Mouse (Mus musculus) telencephalon, adult 2 months (tissue): ENCODE results near the gene Zfp568.
A peak's percentile ranks its signal among the peaks of the same experiment; 100 is the strongest.

Source experiments
- DNase-seq: peaks from one replicate; pipeline ENCODE4 v3.0.0-alpha.2; 2011; ENCODE audit warnings: low read depth, low spot score

The Zfp568 gene

DNA sequence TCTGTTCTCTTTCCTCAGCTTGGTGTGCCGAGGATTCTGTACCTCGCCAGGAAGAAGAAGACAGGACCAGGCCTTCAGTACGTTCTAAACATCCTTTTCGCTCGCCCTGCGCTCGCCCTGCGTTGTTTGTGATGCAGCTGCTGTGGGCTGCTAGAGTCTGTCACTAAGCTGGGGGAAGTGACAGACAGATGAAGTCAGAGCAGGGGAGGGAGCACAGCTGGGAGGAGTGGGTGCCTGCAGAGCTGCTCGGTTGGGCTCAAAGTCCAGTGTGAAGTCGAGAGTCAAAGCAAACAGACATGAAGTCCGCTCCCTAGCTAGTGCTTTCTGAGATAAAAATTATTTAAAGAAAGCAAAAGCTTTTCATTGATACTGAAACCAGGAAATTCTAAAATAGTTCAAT, 5.3 kb downstream of the Zfp568 start:
- no peak for DNase-seq

DNA sequence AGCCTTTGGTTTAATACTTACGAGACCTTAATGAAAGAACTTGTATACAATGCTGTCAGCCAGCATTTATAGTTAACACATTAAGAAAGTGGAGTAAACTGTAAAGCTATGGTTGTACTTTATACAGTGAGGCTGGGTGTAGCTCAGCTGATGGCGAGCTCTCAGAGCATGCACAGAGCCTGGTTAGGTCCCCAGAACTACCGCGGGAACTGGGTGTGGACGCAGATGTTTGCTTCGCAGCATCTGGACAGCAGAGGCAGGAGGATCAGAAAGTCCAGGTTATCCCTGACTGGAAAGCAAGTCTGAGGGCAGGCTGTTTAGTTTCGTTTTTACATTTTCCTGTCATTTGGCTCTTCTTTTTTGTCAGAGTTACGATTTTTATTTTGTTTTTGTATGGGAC, 8.9 kb downstream of the Zfp568 start:
- DNase-seq = no peak

DNA sequence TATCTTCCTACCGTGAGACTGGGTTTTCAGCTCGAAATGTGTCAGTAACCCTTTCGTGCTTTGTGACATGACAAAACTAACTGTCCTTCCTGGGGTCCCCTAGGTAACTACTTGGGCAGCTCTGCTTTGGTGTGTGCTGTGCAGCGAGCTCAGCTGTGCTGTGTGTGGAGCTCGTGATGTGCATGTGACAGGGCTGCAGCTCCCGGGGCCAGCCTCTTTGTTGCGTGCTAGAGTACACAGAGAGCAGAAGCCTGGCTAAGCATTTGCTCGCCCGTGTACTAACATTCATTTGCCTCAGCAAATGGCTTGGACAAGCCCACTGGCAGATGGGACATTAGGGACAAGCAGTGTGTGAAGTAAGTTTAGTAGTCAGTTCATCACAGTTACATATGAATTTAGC, 9.6 kb downstream of the Zfp568 start:
- no peak for DNase-seq

DNA sequence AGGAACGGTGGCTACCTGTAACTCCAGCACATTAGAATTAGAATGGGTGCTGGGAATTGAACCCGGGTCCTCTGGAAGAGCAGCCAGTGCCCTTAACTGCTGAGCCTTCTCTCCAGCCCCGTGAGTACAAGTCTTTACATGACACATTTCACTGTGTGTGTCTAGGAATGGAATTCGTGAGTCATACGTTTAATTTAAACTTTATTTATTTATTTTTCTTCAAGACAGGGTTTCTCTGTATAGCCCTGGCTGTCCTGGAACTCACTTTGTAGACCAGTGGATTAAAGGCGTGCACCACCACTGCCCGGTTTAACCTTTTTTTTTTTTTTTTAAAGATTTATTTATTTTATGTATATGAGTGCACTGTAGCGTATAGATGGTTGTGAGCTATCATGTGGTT, 11.4 kb downstream of the Zfp568 start:
- DNase-seq = no peak

DNA sequence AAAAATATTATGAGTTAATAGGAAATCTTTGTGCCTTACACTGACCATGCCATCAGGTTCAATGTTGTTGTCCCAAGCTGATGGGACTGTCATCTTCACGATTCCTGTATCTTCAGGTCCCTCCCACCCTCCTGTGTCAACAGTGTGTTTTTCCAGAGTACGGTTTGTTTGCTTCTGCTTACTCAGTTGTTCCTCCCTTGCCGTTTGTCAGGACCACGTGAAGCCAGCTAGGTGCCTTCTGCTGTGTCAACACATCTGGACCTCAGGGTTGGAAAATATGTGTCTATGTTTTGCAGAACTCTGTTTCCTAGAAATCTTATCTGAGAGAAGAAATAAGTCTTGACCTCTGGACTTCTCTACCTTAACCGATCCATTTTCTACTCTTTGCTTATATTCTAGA, 16.8 kb downstream of the Zfp568 start:
- no peak for DNase-seq

DNA sequence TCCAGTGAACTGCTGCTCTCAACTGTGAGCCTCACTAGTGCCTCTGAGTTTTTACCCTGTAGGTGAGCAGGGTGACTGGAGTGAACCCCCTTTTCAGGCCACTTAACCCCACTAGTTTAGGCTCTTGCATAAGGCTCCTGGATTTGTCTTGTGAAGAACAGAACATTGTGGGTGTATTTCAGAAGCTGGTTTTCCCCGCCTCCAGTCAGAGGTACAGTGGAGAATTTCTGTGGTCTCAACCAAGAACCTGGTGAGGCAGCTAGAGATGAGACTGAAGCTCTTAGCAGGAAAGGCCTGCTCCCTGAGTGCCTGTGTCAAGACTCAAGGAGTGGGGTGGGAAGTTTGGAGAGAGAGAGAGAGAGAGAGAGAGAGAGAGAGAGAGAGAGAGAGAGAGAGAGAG, 23.8 kb downstream of the Zfp568 start:
- DNase-seq = no peak

DNA sequence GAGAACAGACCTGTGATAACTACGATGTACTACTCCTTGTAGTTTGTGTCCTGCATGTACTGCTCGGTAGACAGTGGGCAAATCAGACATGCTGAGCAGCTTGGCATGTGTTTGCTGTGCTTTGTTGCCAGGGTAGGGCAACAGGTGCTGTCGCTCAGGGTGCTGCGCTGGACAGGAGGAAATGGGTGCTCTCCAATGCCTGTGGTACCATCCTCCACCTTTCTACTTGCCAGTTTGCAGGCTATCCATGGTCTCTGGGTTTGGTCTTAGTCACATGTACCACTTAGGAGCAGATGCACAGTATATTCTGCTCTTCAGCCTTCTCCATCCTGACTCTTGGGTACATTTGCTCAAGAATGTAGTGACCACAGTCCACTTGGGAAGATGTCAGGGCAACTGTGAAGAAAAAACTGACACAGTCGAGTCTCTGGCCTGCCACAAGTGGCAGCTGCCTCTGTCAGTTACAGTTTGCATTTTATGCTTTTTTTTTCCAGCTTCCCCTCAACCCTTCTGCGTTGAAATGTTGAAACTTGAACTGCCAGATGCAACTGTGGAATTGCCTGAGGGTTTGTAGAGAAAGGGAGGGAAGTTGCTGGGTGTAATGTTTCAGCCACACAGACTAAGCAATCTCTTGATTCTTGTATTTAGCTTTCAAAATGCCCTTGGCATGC, 24.4 kb downstream of the Zfp568 start:
- DNase-seq = no peak

DNA sequence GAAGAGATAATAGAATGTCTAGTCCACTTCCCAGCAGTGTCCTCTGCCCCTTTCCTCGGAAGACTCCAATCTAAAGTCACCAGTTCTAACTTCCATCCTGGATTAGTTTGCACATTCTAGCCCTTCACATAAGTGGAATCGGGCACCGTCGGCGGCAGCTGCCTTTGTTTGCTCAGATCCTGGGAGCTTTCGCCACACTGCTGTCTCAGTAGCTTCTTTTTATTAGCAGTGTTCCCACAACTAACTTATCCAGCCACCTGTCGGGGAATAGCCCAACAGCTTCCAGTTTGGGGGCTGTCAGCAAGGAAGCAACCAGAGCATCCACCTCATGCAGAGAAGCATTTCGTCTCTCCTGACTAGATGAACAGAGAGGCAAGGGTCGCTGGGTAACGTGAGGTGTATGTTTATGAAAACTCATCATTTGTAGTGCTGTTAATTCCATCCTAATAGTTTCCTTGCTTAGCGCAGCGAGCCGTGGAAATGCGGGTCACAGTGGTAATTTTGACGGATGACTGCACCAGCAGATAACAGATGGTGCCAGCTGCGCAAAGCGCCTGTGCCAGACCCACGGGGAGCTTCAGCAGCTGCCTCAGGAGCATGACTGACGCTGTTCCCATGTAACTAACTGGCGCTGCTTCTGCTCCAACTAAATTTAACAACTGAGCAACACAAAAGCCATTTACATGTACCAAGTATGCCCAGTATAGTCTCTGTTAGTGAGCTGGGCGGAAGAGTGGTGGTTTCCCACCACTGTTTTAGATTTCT, 25.7 kb downstream of the Zfp568 start:
- peak; percentile 47 for DNase-seq

DNA sequence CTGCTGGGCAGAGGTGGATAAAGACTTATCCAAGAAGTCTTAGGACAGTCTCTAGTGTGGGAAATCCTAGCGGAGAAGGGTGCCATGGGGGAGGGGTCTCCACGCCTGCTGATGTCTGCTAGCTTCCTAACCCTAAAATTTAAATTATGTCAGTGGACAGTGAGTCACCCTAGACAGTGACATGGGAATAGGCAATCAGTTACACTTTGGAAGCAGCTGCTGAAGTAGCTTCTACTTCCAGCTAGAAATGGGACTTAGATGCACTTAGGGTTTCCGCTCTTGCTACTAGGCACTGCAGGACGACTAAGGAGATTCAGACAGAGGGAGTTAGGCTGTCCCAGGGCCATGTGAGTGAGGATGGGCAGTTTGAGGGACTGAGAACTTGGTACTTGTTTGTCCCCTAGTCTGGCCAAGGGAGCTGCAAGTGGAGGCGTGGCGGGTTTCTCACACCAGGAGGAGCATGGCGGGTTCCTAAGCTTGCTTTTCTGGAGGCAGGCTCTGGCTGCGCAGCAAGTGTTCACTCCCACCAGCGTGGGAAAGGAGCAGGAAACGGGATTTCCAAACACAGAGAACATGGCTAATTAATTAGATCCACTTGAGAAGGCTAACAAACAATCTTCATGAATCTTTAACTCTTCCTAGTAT, 26.9 kb downstream of the Zfp568 start:
- DNase-seq = no peak

DNA sequence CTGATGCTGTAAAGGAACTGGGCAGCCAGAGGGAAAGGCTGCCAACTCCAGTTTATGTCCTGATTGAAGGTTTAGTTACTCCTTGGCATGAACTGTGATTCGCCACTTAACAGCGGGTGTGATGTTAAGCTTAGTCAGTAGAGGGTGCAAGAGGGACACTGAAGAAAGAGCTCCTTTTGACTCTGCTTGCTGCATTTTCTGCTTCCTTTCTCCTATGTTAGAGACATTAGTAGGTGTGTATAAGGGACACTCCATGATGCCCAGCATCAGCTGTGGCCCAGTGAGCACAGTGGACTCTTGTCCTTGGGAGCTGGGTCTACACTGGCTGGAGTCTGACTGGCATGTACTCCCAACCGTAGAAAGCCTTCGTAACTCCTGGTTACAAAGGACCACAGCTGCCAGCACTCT, 29.2 kb downstream of the Zfp568 start:
- peak; percentile 53 for DNase-seq

DNA sequence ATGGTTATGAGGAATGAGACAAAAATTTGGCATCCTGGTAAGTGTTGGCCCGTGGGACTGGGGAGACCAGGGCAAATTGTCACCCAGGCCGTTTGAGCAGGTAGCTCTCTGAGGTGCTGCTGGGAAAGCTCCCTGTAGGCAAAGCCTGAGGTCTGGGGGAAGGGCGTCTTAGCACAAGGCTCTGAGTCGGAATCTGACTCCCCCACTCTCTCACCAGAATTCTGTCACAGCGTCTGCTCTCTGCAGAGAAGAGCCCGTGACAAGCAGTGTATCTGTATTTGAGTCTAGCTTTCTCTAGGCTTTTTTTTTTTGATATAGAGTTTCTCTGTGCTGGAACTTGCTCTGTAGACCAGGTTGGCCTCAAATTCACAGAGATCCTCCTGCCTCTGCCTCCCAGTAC, 33.5 kb downstream of the Zfp568 start:
- no peak for DNase-seq

DNA sequence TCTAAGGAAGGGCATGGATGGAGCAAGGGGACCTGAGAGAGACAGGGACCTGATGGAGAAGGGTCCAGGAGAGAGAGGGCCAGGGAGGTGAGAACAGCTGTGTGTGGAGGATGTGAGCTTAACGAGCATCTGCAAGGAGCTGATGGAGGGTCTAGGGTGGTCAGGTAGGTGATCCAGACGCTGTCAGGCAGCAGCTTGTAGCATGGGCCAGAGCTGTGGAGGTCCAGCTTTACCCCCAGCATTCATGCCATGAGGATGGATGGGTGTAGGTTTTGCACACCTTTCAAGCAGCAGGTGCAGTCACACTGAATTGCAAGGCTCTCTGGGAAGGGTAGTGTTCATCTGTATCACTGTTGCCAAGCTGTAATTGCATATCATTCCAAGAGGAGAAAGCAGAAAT, 35.8 kb downstream of the Zfp568 start:
- DNase-seq = no peak

DNA sequence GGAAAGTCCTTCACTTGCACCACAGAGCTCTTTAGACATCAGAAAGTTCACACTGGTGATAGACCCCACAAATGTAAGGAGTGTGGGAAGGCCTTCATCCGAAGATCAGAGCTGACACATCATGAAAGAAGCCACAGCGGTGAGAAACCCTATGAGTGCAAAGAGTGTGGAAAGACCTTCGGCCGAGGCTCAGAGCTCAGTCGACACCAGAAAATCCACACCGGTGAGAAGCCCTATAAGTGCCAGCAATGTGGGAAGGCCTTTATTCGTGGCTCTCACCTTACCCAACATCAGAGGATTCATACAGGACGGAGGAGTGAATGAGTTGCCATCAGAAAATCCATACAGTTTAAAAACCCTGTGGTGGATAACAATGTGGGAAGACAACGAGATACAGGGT, 39.6 kb downstream of the Zfp568 start:
- DNase-seq = no peak

DNA sequence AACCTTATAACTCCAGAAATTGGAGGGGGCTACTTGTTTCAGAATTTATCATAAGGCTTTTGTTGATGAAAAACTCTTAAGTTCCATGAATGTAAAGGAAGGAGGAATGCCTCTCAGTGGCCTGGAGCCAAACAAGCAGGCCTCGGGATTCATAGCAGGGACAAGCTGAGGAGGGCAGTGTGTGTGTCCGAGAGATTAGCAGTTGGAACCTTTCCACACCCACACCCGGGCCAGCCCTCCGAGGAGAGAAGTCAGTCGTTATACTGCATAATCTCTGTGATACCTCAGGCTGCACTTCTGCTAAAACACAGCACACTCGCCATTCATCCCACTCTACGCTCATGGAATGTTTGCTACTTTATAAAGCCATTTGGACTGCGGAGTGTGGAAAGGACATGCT, 40.0 kb downstream of the Zfp568 start:
- DNase-seq = no peak

DNA sequence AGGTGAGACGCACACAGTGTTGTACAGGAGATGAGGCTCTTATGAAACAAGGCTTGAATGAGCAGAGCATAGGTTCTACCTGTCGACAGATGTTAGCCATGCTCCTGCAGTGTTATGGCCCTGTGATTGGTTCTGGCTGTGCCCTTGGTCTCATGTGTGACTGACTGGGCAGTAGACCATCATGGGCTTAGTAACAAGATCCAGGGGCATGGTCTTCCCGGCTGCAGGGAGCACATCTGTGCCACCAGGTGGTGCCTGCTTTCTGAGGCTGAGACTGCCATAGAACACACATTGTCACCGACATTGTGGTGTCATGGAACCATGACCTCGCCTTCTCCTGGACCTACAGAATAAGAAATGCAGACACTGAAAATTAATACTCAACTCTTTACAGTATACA, 41.6 kb downstream of the Zfp568 start:
- no peak for DNase-seq

DNA sequence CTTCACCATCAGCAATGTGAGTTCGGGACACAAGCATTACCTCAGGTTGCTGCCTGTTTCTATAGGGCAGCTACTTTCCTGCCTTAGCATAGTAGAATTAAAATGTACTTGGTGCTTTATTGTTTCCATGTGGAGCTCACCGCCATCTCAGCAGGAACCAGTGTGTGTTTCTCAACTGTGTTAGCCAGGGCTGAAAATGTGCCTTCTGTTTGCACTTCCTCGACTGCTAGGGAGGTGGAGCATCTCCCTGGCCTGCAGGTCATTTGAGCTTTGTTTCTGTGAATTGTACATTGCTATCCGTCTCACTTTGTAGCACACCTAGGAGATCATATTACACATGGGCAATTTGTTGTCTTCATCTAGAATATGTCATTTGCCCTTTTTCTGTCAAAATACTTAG, 43.6 kb downstream of the Zfp568 start:
- no peak for DNase-seq

DNA sequence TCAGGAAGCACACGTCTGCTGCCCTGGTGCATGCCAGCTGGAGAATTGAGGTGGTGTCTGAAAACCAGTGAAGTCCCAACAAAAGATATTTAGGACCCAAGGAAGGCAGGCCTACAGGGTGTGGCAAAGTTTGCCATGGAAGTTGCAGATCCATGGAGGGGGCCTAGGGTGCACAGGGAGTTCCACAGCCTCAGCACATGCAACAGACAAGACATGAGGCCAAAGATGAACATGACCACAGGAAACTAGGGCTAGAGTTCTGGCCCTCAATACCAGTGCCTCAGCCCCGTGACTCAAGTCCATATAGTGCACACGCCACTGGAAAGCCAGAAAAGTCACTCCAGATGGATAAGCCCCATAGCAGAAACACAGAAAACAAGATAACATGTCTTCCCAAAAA, 44.8 kb downstream of the Zfp568 start:
- DNase-seq = no peak

DNA sequence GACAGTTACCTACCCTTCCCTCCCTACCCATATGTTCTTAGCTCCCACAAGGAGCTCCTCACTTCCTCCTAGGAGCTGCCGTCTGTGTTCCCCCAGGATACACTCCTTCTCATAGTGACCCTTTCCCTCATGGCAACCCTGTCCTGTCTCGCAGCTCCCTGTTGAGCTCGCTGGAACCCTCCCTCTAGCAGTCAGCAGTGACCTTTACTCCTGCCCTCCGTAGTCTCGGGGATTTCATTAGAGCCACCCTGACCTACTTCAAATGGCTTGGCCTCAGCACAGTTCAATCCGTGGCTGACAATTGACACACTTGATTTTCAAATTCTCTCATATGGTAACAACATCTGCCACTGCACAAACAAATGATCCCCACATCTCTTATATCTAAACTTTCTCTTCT, 46.9 kb downstream of the Zfp568 start:
- no peak for DNase-seq

DNA sequence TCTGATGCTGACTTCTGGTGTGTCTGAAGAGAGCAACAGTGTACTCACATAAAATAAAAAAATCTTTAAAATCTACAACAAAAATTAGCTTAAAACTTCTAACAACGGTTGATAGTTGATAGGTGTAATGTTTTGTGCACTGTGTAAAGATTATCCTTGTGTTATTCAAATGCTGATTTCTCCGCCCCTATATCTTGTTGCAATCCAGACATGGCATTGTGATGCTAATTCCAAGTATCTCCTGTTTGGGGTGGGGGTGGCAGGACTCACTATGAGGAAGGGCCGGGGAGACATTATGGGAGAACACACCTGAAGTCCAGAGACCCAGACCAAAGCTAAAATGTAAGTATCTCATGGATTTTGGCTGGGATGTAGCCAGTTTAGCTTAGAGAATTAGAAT, 47.6 kb downstream of the Zfp568 start:
- DNase-seq = no peak

DNA sequence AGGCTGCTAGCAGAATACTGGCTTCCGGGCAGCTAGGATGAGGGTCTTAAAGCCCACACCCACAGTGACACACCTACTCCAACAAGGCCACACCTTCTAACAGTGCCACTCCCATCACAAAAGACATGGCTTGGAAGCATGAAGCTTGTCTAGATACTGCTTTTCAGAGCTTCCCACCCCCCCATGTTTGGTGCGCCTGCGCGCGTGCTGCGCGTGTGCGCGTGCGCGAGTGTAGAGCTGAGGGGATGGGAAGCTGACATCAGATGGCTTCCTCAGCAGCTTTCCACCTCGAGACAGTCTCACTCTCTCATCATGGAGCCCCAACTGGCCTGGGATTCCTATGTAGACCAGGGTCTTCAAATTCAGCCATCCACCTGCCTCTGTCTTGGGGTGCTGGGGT, 50.6 kb downstream of the Zfp568 start:
- no peak for DNase-seq

DNA sequence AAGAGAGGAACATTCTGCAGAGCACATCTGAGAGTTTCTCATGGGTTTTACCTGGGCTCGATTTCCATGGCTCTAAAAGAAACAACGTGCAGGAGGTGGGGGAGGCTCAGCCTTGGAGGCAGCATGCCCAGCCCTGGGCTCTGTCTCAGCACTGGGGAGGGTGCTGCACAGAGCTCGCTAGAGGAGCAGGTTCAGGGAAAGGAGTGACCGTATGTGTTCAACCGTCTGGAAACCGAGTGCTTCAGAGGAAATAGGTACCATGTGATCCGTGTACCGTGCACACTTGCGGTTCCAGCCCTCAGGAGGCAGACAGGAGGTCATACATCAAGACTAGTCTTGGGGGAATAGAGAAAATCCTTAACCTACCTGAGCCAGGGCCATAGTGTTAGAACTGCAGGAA, 60.6 kb downstream of the Zfp568 start:
- DNase-seq = no peak

DNA sequence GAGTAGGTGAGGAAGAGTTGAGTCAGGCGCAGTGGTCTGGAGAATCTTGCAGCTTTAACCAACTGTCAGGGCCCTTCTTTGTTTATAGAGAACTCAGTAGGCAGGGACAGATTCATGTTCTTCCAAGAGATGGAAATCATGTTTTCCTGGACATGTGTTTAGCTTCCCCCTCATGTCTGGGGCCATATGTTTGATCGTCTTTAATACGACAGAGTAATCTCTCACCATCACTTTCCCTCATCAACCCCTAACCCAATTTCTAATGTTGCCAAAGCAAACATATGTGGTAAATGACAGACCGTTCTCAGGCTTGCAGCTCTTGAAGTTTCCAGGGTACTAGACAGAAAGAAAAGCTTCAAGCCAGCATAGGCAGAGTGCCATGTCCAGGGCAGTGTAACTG, 64.4 kb downstream of the Zfp568 start:
- no peak for DNase-seq

DNA sequence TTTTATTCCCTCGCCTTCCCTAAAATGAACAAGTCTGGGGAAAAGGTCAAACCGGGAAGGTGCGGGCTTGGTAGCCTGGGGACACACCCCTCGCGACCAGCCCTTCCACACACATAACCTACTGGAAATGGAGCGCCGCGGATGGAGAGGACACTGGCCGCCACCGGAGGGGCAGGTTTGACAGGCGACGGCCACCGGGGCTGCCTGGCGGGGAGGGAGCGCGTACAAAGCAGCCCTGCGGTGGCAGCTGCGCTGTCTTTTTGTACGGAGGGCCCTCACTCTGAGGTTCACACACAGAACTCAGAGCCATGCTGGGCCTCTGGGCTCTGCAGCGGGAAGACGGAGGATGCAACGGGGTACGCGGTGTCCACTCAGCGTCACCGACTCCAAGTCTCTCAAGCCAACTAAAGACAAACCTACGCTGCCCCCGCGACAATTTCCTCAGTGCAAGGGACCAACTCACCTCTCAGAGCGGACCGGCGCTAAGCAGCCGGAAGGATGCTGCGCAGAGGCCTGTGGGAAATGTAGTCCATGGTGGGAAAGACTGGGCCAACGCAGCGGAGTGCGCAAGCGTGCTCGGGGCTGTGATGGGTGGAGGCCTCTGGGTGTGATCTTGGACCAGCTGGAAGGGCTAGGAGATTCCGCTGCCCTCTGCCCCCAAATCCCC, 67.3 kb downstream of the Zfp568 start, which contains the start of gene Zfp14:
TSS of gene Zfp14 (minus strand) at position 499 of the 667 bp plus-strand sequence.
- peak; percentile 92 for DNase-seq
